Mouse (Mus musculus): Measurements from ENCODE around the gene Rexo1. TPM values are rescaled to one million over a fixed set of nuclear protein-coding genes. Genes with fewer than 3 reads are reported as not detected.

Gene Rexo1
- 7.3 TPM in 2 replicates for polyA plus RNA-seq (2015; fragmentation: Nextera tagmentation; extraction: Ambion mirVana)

DNA sequence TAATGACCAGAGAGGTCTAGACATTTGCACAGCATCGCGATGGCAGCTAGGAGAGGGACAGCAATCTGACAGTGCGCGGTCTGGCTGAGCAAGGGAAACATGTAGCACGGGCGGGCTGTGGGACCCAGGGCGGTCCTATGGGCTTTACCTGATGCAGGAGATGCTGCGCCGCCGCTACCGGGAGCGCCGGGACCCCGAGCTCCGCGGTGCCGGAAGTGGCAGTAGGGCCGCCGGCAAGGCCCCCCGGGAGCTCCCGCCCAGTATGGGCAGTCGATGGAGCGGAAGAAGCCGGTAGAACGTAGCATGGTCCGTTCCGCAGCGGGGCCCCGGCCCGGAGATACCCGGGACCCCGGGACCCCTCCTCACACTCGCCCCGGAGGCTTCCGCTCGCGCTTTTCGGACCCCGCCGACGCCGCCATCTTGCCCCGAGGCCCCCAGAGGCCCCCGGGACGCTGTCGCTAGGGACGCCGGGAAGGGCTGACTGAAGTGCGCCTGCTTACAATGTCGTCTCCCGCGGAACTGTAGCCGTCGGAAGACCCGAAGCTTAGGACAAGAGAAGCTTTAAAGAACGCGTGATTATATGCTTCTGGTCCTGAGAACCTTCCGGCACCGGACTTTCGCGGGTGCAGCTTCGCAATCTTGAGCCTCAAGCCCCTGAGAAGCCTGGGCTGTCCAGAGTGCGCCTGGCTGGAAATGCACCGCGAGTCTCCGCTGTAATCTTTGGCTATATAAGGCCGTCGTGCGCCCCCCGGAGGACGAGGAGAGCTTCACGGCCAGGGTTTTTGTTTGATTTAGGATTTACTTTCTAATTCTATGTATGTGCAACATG is at the start of gene Rexo1:
TSS of gene Rexo1 (minus strand) at position 445 of the 829 bp plus-strand sequence.

DNA sequence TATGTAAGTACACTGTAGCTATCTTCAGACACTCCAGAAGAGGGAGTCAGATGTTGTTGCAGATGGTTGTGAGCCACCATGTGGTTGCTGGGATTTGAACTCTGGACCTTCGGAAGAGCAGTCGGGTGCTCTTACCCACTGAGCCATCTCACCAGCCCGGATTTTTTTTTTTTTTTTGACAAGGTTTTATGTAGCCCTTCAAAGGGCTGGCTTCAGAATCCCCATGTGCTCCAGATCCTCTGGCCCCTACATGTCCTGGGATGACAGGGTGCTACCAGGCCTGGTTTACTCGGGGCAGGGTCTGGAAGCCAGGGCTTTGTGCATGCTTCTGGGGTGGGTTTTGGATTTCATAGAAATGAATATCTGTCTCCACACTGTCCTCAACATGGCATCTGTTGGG is 44.4 kb upstream of the Rexo1 start, which contains the start of gene Gm49322:
TSS of gene Gm49322 (plus strand) at position 301 of the 400 bp plus-strand sequence.

DNA sequence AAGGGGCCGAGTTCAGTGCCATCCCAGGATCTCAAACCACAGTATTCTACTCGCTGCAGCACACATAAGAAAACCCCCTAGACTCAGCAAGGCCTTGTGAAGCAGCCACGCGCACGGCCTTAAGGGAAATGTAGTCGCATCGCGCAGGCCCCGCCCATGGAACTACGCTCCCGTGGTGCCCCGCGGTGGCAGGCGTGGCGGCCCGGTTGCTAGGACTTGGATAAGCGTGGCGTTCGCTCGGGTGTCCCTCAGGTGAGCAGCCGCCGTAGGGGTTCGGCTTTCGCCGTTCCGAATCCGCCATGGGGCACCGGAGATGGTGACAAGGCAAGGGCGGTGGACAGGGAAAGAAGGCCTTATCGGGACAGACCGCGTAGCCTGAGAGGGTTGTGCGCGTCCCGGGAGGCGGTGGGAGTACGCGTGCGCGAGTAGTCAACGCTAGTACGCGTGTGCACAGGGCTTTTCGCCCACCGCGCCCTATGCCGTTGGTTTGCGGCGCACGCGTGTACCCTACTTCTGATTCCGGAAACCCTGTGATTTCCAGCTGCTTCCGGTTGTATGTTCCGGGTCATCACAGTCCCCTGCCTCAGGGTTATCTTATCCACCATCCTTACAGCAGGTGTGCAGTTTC is 41.5 kb upstream of the Rexo1 start, which contains the start of the genes Scamp4 and Adat3:
TSS of gene Scamp4 (plus strand) at position 175 of the 628 bp plus-strand sequence.
TSS of gene Adat3 (plus strand) at position 183 of the 628 bp plus-strand sequence.

DNA sequence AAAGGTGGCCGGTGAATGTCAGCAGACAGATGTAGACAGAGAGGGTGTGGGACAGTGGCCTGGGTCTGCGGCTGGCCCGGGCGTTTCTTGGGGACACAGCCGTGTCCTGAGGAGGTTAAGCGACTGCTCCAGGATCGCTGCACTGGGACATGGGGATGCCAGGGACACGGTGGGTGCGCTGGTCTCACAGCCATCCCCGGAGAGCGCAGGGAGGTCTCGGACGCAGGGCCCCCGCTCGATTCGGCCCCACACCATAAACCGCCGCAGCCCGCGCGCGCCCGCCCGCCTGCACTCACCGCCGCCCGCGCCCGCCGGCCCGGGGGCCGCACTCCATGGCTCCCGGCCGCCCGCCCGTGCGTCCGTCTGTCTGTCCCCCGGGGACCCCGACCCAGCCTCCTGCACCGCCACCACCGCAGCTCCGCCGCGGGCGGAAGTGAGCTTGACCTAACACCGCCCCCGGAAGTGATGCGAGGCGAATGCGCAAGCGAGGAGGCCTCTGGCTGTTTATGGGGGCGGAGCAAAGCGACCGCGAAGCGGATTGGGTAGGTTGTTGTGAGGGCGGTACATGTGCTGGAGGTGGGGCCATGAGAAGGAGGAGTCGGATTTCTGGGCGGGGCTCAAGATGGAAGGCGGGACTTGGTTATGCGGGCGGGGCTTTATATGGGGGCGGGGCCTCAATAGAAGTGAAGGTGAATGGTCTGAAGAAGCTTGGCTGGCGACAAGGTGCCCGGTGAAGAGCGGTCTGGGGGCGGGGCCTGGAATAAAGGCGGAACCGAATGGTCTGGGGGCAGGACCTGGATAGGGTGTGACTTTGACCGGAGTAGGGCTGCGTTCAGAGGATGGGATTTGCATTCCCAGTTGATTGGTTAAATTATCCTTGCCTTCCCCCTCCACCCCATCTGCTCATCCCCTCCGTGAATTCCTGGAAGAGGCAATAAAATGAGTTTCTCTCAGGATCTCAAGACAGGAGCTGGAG is 28.8 kb upstream of the Rexo1 start, which contains the start of gene Abhd17a:
TSS of gene Abhd17a (minus strand) at position 463 of the 976 bp plus-strand sequence.

DNA sequence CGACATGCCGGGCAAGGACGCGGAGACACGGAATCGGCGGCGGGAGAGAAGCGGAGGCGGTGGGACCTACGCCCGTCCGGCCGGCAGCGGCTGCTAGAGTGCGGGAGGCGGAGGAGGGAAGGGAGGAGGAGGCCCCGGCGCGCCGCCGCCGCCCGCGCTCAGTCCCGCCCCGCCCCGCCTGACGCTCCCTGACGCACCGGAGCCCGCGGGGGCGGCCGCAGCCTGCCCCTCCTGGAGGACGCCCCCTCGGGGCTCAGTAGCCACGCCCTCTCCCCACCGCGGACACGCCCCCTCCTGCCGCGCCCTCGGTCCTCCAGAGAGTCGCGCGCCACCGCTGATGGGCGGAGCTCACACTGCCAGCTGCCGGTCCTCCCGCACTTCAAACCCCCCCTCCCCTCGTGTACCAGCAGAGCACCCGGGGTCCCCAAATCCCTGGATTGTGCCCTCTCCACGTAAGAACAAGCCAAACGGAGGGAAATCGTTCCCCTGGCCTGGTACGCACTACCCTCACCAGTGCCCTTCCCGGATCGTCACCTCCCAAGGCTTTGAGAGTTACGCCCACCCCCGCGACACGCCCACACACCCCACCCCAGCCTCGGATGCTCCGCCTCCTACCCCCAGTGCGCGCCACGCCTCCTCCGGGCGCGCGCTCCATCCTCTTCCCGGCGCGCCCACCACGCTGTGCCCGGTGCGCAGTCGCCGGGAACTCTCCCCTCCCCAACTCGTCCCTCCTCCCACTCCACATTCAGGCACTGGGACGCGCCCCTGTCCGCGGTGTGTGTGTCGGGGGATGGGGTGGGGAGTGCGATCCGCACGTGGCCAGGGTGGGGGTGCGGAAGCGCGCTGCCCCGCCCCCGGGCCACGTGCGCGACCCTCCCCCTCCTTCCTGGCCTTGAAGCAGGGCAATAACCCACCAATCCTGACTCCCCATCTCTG is 16.1 kb upstream of the Rexo1 start, which contains the start of gene Klf16:
TSS of gene Klf16 (minus strand) at position 127 of the 936 bp plus-strand sequence.

GRCm38 (mm10) chr10:80538710-80539394 is 22.5 kb downstream of the Rexo1 start, which contains the start of gene Atp8b3:
TSS of gene Atp8b3 (minus strand) at chr10:80539124.

GRCm38 (mm10) chr10:80494732-80495131 is 66.6 kb downstream of the Rexo1 start, which contains the start of gene Onecut3:
TSS of gene Onecut3 (plus strand) at chr10:80494835.

Small RNA genes within 50 kb of the gene (microRNA-seq; reads per million reads assigned to microRNA genes)
- 0.10 to 0.42 reads per million in 2 experiments for gene Mir6912

Other genes starting within 250 kb of the Rexo1 start
- gene 2310011J03Rik, start 241.0 kb downstream of the Rexo1 start, polyA plus RNA-seq (2015; fragmentation: Nextera tagmentation; extraction: Ambion mirVana) = 23.0 and 30.4 TPM in 2 replicates
- 2.4 and 4.2 TPM in 2 replicates for gene Pcsk4, start 232.1 kb downstream of the Rexo1 start, polyA plus RNA-seq (2015; fragmentation: Nextera tagmentation; extraction: Ambion mirVana)
- 3.6 and 16.4 TPM in 2 replicates for gene Reep6, start 231.6 kb downstream of the Rexo1 start, polyA plus RNA-seq (2015; fragmentation: Nextera tagmentation; extraction: Ambion mirVana)
- gene Adamtsl5, start 213.1 kb downstream of the Rexo1 start, polyA plus RNA-seq (2015; fragmentation: Nextera tagmentation; extraction: Ambion mirVana) = 12.6 and 13.8 TPM in 2 replicates
- gene Plk5, start 205.1 kb downstream of the Rexo1 start, polyA plus RNA-seq (2015; fragmentation: Nextera tagmentation; extraction: Ambion mirVana) = 0.14 and 0.23 TPM in 2 replicates
- gene Mex3d, start 173.9 kb downstream of the Rexo1 start, polyA plus RNA-seq (2015; fragmentation: Nextera tagmentation; extraction: Ambion mirVana) = 2.8 and 3.6 TPM in 2 replicates
- 82.3 and 101 TPM in 2 replicates for gene Mbd3, start 162.0 kb downstream of the Rexo1 start, polyA plus RNA-seq (2015; fragmentation: Nextera tagmentation; extraction: Ambion mirVana)
- 1,315 and 1,562 TPM in 2 replicates for gene Uqcr11, start 154.7 kb downstream of the Rexo1 start, polyA plus RNA-seq (2015; fragmentation: Nextera tagmentation; extraction: Ambion mirVana)
- 28.8 and 33.8 TPM in 2 replicates for gene Tcf3, start 127.9 kb downstream of the Rexo1 start, polyA plus RNA-seq (2015; fragmentation: Nextera tagmentation; extraction: Ambion mirVana)
- not detected in 2 replicates for gene Onecut3, start 66.7 kb downstream of the Rexo1 start, polyA plus RNA-seq (2015; fragmentation: Nextera tagmentation; extraction: Ambion mirVana)
- 0.05 TPM in 1 of 2 replicates, not detected in the other for gene Atp8b3, start 22.4 kb downstream of the Rexo1 start, polyA plus RNA-seq (2015; fragmentation: Nextera tagmentation; extraction: Ambion mirVana)
- gene Klf16, start 15.8 kb upstream of the Rexo1 start, polyA plus RNA-seq (2015; fragmentation: Nextera tagmentation; extraction: Ambion mirVana) = 2.6 and 3.2 TPM in 2 replicates
- 76.8 and 93.8 TPM in 2 replicates for gene Abhd17a, start 28.8 kb upstream of the Rexo1 start, polyA plus RNA-seq (2015; fragmentation: Nextera tagmentation; extraction: Ambion mirVana)
- 30.5 and 36.5 TPM in 2 replicates for gene Scamp4, start 41.3 kb upstream of the Rexo1 start, polyA plus RNA-seq (2015; fragmentation: Nextera tagmentation; extraction: Ambion mirVana)
- 2.5 and 3.5 TPM in 2 replicates for gene Adat3, start 41.3 kb upstream of the Rexo1 start, polyA plus RNA-seq (2015; fragmentation: Nextera tagmentation; extraction: Ambion mirVana)
- gene Gm49322, start 44.5 kb upstream of the Rexo1 start, polyA plus RNA-seq (2015; fragmentation: Nextera tagmentation; extraction: Ambion mirVana) = 0.87 and 1.2 TPM in 2 replicates
- 93.0 and 102 TPM in 2 replicates for gene Csnk1g2, start 61.3 kb upstream of the Rexo1 start, polyA plus RNA-seq (2015; fragmentation: Nextera tagmentation; extraction: Ambion mirVana)
- 31.9 and 36.3 TPM in 2 replicates for gene Btbd2, start 95.5 kb upstream of the Rexo1 start, polyA plus RNA-seq (2015; fragmentation: Nextera tagmentation; extraction: Ambion mirVana)
- 132 and 139 TPM in 2 replicates for gene Mknk2, start 116.6 kb upstream of the Rexo1 start, polyA plus RNA-seq (2015; fragmentation: Nextera tagmentation; extraction: Ambion mirVana)
- 19.4 and 20.4 TPM in 2 replicates for gene Mob3a, start 140.4 kb upstream of the Rexo1 start, polyA plus RNA-seq (2015; fragmentation: Nextera tagmentation; extraction: Ambion mirVana)
- 7.5 and 10.2 TPM in 2 replicates for gene Izumo4, start 140.6 kb upstream of the Rexo1 start, polyA plus RNA-seq (2015; fragmentation: Nextera tagmentation; extraction: Ambion mirVana)
- gene Ap3d1, start 180.7 kb upstream of the Rexo1 start, polyA plus RNA-seq (2015; fragmentation: Nextera tagmentation; extraction: Ambion mirVana) = 31.6 and 35.9 TPM in 2 replicates
- gene Dot1l, start 193.6 kb upstream of the Rexo1 start, polyA plus RNA-seq (2015; fragmentation: Nextera tagmentation; extraction: Ambion mirVana) = 8.6 and 10.6 TPM in 2 replicates
- gene Sf3a2, start 236.6 kb upstream of the Rexo1 start, polyA plus RNA-seq (2015; fragmentation: Nextera tagmentation; extraction: Ambion mirVana) = 28.5 and 34.2 TPM in 2 replicates
- 44.2 and 55.6 TPM in 2 replicates for gene Plekhj1, start 237.1 kb upstream of the Rexo1 start, polyA plus RNA-seq (2015; fragmentation: Nextera tagmentation; extraction: Ambion mirVana)
- gene Amh, start 243.7 kb upstream of the Rexo1 start, polyA plus RNA-seq (2015; fragmentation: Nextera tagmentation; extraction: Ambion mirVana) = not detected in 2 replicates

Measured in skeletal muscle tissue, postnatal 0 days (tissue).